Mouse (Mus musculus) forebrain, embryonic 12.5 days (tissue): ENCODE data around the gene Parvg. TPM values are rescaled to one million over a fixed set of nuclear protein-coding genes. Genes with fewer than 3 reads are reported as not detected.

Experiments used
- ATAC-seq: fragments of 200-750 bp; cut with Nextera tagmentation; 2 replicates; pipeline ENCODE4 v1.8.0; 2017; ENCODE audit warnings: moderate TSS enrichment; ENCODE audit not compliant: low FRiP score
- H3K27ac ChIP-seq: fragments of 300-500 bp; sonication (generic); 2 replicates; pipeline ENCODE4 v1.5.1; 2016; ENCODE audit warnings: mild to moderate bottlenecking
- H3K27me3 ChIP-seq: fragments of 300-500 bp; sonication (generic); 2 replicates; pipeline ENCODE4 v1.6.1; 2016; ENCODE audit warnings: mild to moderate bottlenecking
- H3K36me3 ChIP-seq: fragments of 300-500 bp; sonication (generic); replicated peaks from 2 replicates; pipeline ENCODE4 v1.6.1; 2016; ENCODE audit warnings: mild to moderate bottlenecking
- H3K4me1 ChIP-seq: fragments of 300-500 bp; sonication (generic); 2 replicates; pipeline ENCODE4 v1.6.1; 2016
- H3K4me2 ChIP-seq: fragments of 300-500 bp; sonication (generic); 2 replicates; pipeline ENCODE4 v1.6.1; 2016; ENCODE audit warnings: mild to moderate bottlenecking, moderate library complexity
- H3K4me3 ChIP-seq: fragments of 300-500 bp; sonication (generic); replicated peaks from 2 replicates; pipeline ENCODE4 v1.5.1; 2016; ENCODE audit warnings: mild to moderate bottlenecking
- H3K9ac ChIP-seq: fragments of 300-500 bp; sonication (generic); 2 replicates; pipeline ENCODE4 v1.6.1; 2016; ENCODE audit warnings: mild to moderate bottlenecking
- H3K9me3 ChIP-seq: fragments of 300-500 bp; sonication (generic); 2 replicates; pipeline ENCODE4 v1.6.1; 2016
- WGBS: fragments of 180-500 bp; shearing (Covaris S2); methylation state at CpG from one replicate; pipeline ENCODE4 v1.1.7; 2016; 5-methylcytosine and 5-hydroxymethylcytosine counted together
- polyA plus RNA-seq: library from polyadenylated mRNA; unstranded; fragments of >200 nt; fragmentation: Nextera tagmentation; extraction: Ambion mirVana; gene quantifications from 2 replicates; pipeline ENCODE4 v1.2.1, GENCODE M21; 2016

Gene Parvg
- polyA plus RNA-seq, 1 experiment from 2014 or later: 0.61 TPM

- no peak overlapping the region for H3K27ac ChIP-seq
- peaks cover 24% of the 10 kb centered on the region for H3K27me3 ChIP-seq
- no peaks in the 10 kb centered on the region for H3K9me3 ChIP-seq
- no peak overlapping the region for H3K4me3 ChIP-seq
- peaks cover 51% of the 10 kb centered on the region for H3K4me1 ChIP-seq
- no peak overlapping the region for H3K4me2 ChIP-seq
- ATAC-seq: no peak
- 56% methylated on average over 9 of the region's 10 CpGs for WGBS
- H3K36me3 ChIP-seq: no peaks in the 10 kb centered on the region
- H3K9ac ChIP-seq: no peak overlapping the region
Measured at GRCm38 (mm10) chr15:84312878-84313565, 10.8 kb upstream of the Parvg start.

- Histone ChIP-seq H3K27me3 (peaks cover 24% of the 10 kb centered on the region), H3K9me3 (no peaks in the 10 kb centered on the region), H3K4me3 (no peak overlapping the region), H3K4me2 (no peak overlapping the region), H3K9ac (no peak overlapping the region), H3K36me3 (no peaks in the 10 kb centered on the region), H3K27ac (no peak overlapping the region), H3K4me1 (peaks cover 51% of the 10 kb centered on the region)
- no peak for ATAC-seq
- 29% methylated on average over 9 of the region's 9 CpGs for WGBS
Measured at GRCm38 (mm10) chr15:84313566-84313878, 10.3 kb upstream of the Parvg start.

GRCm38 (mm10) chr15:84314420-84315080 is 9.3 kb upstream of the Parvg start:
- no peak overlapping the region for H3K4me3 ChIP-seq
- H3K9me3 ChIP-seq: no peaks in the 10 kb centered on the region
- no peak for ATAC-seq
- 0 out of 2 replicates have a peak overlapping the region, but pooled peaks have one; percentile 1 for H3K4me2 ChIP-seq
- H3K9ac ChIP-seq: no peak overlapping the region
- peaks cover 24% of the 10 kb centered on the region for H3K27me3 ChIP-seq
- peaks cover 49% of the 10 kb centered on the region for H3K4me1 ChIP-seq
- H3K27ac ChIP-seq: peak overlapping the region; percentile 65
- 13% methylated on average over 18 of the region's 18 CpGs for WGBS
- H3K36me3 ChIP-seq: no peaks in the 10 kb centered on the region

GRCm38 (mm10) chr15:84315276-84316046 is 8.4 kb upstream of the Parvg start:
- Histone ChIP-seq H3K4me2 (no peak overlapping the region), H3K9ac (no peak overlapping the region), H3K36me3 (no peaks in the 10 kb centered on the region), H3K9me3 (no peaks in the 10 kb centered on the region), H3K4me3 (no peak overlapping the region), H3K4me1 (peaks cover 46% of the 10 kb centered on the region), H3K27ac (0 out of 2 replicates have a peak overlapping the region, but pooled peaks have one; percentile 21), H3K27me3 (peaks cover 24% of the 10 kb centered on the region)
- WGBS: 66% methylated on average over 15 of the region's 15 CpGs
- ATAC-seq: no peak

- Histone ChIP-seq H3K4me1 (peaks cover 23% of the 10 kb centered on the region), H3K4me2 (no peak overlapping the region), H3K4me3 (no peak overlapping the region), H3K9ac (no peak overlapping the region), H3K9me3 (no peaks in the 10 kb centered on the region), H3K27me3 (0 out of 2 replicates have a peak, but pooled peaks cover 3% of the 10 kb centered on the region), H3K27ac (no peak overlapping the region), H3K36me3 (no peaks in the 10 kb centered on the region)
- ATAC-seq: no peak
- WGBS: 96% methylated on average over 4 of the region's 4 CpGs
Measured at GRCm38 (mm10) chr15:84319393-84319792, 4.4 kb upstream of the Parvg start.

- Histone ChIP-seq H3K36me3 (no peaks in the 10 kb centered on the region), H3K4me1 (peaks cover 9% of the 10 kb centered on the region; the same call in 1 of the 2 replicates)
- WGBS: 74% methylated on average over 8 of the region's 8 CpGs
Measured at GRCm38 (mm10) chr15:84321544-84322174, 2.2 kb upstream of the Parvg start.

GRCm38 (mm10) chr15:84324870-84325553 is 1.2 kb downstream of the Parvg start:
- ATAC-seq: no peak
- WGBS: 72% methylated on average over 8 of the region's 8 CpGs
- H3K9ac ChIP-seq: no peak overlapping the region
- no peaks in the 10 kb centered on the region for H3K9me3 ChIP-seq
- H3K4me2 ChIP-seq: no peak overlapping the region
- no peak overlapping the region for H3K27ac ChIP-seq
- no peak overlapping the region for H3K4me3 ChIP-seq
- H3K4me1 ChIP-seq: peaks cover 9% of the 10 kb centered on the region; the same call in 1 of the 2 replicates
- H3K27me3 ChIP-seq: 0 out of 2 replicates have a peak, but pooled peaks cover 4% of the 10 kb centered on the region
- no peaks in the 10 kb centered on the region for H3K36me3 ChIP-seq

More at GRCm38 (mm10) chr15:84321544-84322174, 2.2 kb upstream of the Parvg start:
- Histone ChIP-seq H3K4me3 (no peak overlapping the region), H3K9me3 (no peaks in the 10 kb centered on the region), H3K4me2 (no peak overlapping the region), H3K9ac (no peak overlapping the region), H3K27ac (no peak overlapping the region), H3K27me3 (0 out of 2 replicates have a peak, but pooled peaks cover 4% of the 10 kb centered on the region)
- no peak for ATAC-seq

- no peak overlapping the region for H3K9ac ChIP-seq
- 0 out of 2 replicates have a peak, but pooled peaks have one; percentile 27 for ATAC-seq
- WGBS: 49% methylated on average over 12 of the region's 12 CpGs
- H3K27me3 ChIP-seq: 0 out of 2 replicates have a peak, but pooled peaks cover 4% of the 10 kb centered on the region
- H3K36me3 ChIP-seq: no peaks in the 10 kb centered on the region
- no peak overlapping the region for H3K4me3 ChIP-seq
- peaks cover 9% of the 10 kb centered on the region; the same call in 1 of the 2 replicates for H3K4me1 ChIP-seq
- no peak overlapping the region for H3K4me2 ChIP-seq
- H3K9me3 ChIP-seq: no peaks in the 10 kb centered on the region
- no peak overlapping the region for H3K27ac ChIP-seq
Measured at GRCm38 (mm10) chr15:84325736-84326135, 1.9 kb downstream of the Parvg start.

- Histone ChIP-seq H3K27me3 (0 out of 2 replicates have a peak, but pooled peaks cover 4% of the 10 kb centered on the region), H3K4me2 (no peak overlapping the region), H3K4me3 (no peak overlapping the region), H3K9me3 (no peaks in the 10 kb centered on the region), H3K36me3 (no peaks in the 10 kb centered on the region), H3K4me1 (no peaks in the 10 kb centered on the region), H3K9ac (no peak overlapping the region), H3K27ac (no peak overlapping the region)
- whole genome bisulfite sequencing: 91% methylated on average over 10 of the region's 10 CpGs
- ATAC-seq: no peak
Measured at GRCm38 (mm10) chr15:84328870-84329269, 5.0 kb downstream of the Parvg start.

- H3K36me3 ChIP-seq: no peaks in the 10 kb centered on the region
- no peak overlapping the region for H3K9ac ChIP-seq
- no peak overlapping the region for H3K4me3 ChIP-seq
- ATAC-seq: no peak
- H3K4me1 ChIP-seq: no peaks in the 10 kb centered on the region
- 0 out of 2 replicates have a peak, but pooled peaks cover 4% of the 10 kb centered on the region for H3K27me3 ChIP-seq
- WGBS: 88% methylated on average over 8 of the region's 8 CpGs
- H3K27ac ChIP-seq: no peak overlapping the region
- H3K4me2 ChIP-seq: no peak overlapping the region
- no peaks in the 10 kb centered on the region for H3K9me3 ChIP-seq
Measured at GRCm38 (mm10) chr15:84329940-84330339, 6.1 kb downstream of the Parvg start.

GRCm38 (mm10) chr15:84331066-84331612 is 7.3 kb downstream of the Parvg start:
- no peaks in the 10 kb centered on the region for H3K36me3 ChIP-seq
- no peak for ATAC-seq
- no peak overlapping the region for H3K9ac ChIP-seq
- 83% methylated on average over 4 of the region's 4 CpGs for WGBS
- no peak overlapping the region for H3K4me3 ChIP-seq
- 0 out of 2 replicates have a peak, but pooled peaks cover 1% of the 10 kb centered on the region for H3K27me3 ChIP-seq
- no peaks in the 10 kb centered on the region for H3K4me1 ChIP-seq
- no peaks in the 10 kb centered on the region for H3K9me3 ChIP-seq
- no peak overlapping the region for H3K27ac ChIP-seq
- no peak overlapping the region for H3K4me2 ChIP-seq
